Mouse (Mus musculus) liver, adult (tissue): ENCODE measurements at regions not wholly inside any gene's neighbourhood (a gene's known extent, or its start where the extent isn't known, plus 50 kb on each side); places are given as distances from the start of the nearest gene placed in this dataset.

Experiments used
- GATA4 ChIP-seq: IDR thresholded peaks from 2 replicates; pipeline ENCODE4 v1.6.1; 2014; ENCODE audit warnings: mild to moderate bottlenecking, low read length; ENCODE audit not compliant: insufficient replicate concordance

- no peak for TF ChIP-seq GATA4
Measured at GRCm38 (mm10) chr12:62404558-62404957, 881.6 kb downstream of the Lrfn5 start.

- TF ChIP-seq GATA4: no peak
Measured at GRCm38 (mm10) chr12:62428692-62429091, 905.7 kb downstream of the Lrfn5 start.

- no peak for TF ChIP-seq GATA4
Measured at GRCm38 (mm10) chr12:62450618-62451017, 927.7 kb downstream of the Lrfn5 start.

DNA sequence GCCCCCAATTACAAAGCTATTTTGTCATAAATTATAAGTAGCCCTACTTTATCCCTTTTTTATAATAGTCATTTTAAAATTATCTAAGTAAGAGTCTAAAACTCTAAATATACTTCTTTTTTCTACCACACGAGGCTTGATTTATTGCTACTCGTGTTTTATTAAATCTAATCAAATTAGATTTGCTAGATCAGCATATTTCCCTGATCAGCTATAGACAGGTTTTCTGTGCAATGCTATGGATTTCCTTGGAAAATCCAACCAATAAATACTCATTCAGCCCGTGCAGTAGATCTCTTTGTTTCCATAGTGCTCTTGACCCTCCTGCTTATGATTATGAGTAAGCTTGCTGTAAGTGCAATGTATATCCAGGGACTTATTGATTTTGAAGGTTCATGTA lies 960.4 kb downstream of the Lrfn5 start:
- no peak for TF ChIP-seq GATA4

DNA sequence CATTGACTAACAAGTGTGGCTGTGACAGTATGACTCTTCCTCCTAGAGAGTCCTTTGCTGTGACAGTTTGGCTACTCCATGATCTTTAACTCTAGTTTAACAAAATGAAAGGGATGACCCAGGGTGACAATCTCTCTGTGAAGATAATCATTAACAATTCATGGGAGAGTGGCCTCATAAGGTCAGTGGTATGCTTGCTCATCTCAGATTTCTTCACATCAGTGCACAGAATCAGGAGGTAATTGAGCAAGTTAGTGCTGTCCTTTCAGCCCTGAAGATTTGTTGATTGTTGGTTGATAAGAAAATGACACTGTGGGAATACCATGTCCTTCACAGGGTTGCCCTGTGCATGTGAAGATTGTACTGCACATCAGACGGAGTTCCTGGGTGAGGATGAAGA lies 1005.6 kb downstream of the Lrfn5 start:
- TF ChIP-seq GATA4: peak; percentile 17; the same call in 1 of the 2 replicates

GRCm38 (mm10) chr12:62552384-62552783 lies 1029.4 kb downstream of the Lrfn5 start:
- no peak for TF ChIP-seq GATA4

DNA sequence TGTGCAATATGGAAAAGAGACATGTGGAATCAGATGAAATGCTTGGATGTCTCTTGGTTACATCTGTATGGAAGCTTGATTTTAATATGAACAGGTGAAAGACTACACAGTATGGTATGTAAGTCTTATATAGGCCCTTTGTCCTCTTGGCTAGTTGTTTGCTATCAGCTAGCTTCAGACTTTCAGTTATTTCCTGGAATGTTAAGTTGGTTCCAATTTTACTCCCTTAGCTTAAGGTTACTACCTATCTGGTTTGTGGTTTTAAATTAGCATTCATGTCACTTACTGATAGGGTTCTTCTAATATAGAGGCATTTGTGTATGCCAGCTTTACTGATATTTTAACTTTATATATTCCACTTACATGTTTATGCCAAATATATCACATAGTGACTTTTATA lies 1031.7 kb downstream of the Lrfn5 start:
- TF ChIP-seq GATA4: no peak

GRCm38 (mm10) chr12:62563799-62564198 lies 1040.8 kb downstream of the Lrfn5 start:
- no peak for TF ChIP-seq GATA4
